Mouse (Mus musculus): ENCODE data around the gene Gm11116.
"Not testable (repeated sequence)": the region's sequence is repeated elsewhere in the genome, so short reads cannot be mapped to it uniquely, and the experiment has no call there.

Gm11116 gene

GRCm38 (mm10) chr5:88111430-88111829 lies at the start of gene Gm11116:
Gene Gm11116, minus strand, starts transcription at chr5:88111530.
- DNase-seq (ENCODE audit: low read depth, low spot score), result no peak

GRCm38 (mm10) chr5:88153999-88154398 lies 42.7 kb upstream of the Gm11116 start, which contains the start of gene Gm11115:
Gene Gm11115, minus strand, starts transcription at chr5:88154099.
- no peak for DNase-seq (ENCODE audit: low read depth, low spot score)

- not testable (repeated sequence) for DNase-seq (ENCODE audit: low read depth, low spot score)
These were observed 25.1 kb downstream of the Gm11116 start, which contains the start of gene Smr2 for GRCm38 (mm10) chr5:88086256-88086655. Gene Smr2, plus strand, starts transcription at chr5:88086556.

Measured in retina, postnatal 7 days (tissue).